Mouse (Mus musculus) neural tube, embryonic 12.5 days (tissue): ENCODE results near the gene Ush1g. TPM values are rescaled to one million over a fixed set of nuclear protein-coding genes. Genes with fewer than 3 reads are reported as not detected.

ENCODE experiments used
- ATAC-seq: fragments of 200-750 bp; cut with Nextera tagmentation; 2 replicates; pipeline ENCODE4 v1.8.0; 2017; ENCODE audit warnings: low read depth, mild to moderate bottlenecking, moderate TSS enrichment, moderate library complexity; ENCODE audit not compliant: low FRiP score
- H3K27ac ChIP-seq: fragments of 300-500 bp; sonication (generic); 2 replicates; pipeline ENCODE4 v1.5.1; 2016
- H3K27me3 ChIP-seq: fragments of 300-500 bp; sonication (generic); replicated peaks from 2 replicates; pipeline ENCODE4 v1.6.1; 2016; ENCODE audit warnings: mild to moderate bottlenecking
- H3K36me3 ChIP-seq: fragments of 300-500 bp; sonication (generic); 2 replicates; pipeline ENCODE4 v1.6.1; 2016; ENCODE audit warnings: mild to moderate bottlenecking
- H3K4me1 ChIP-seq: fragments of 300-500 bp; sonication (generic); 2 replicates; pipeline ENCODE4 v1.6.1; 2016
- H3K4me2 ChIP-seq: fragments of 300-500 bp; sonication (generic); replicated peaks from 2 replicates; pipeline ENCODE4 v1.6.1; 2016; ENCODE audit warnings: mild to moderate bottlenecking
- H3K4me3 ChIP-seq: fragments of 300-500 bp; sonication (generic); 2 replicates; pipeline ENCODE4 v1.5.1; 2016
- H3K9ac ChIP-seq: fragments of 300-500 bp; sonication (generic); 2 replicates; pipeline ENCODE4 v1.6.1; 2016; ENCODE audit warnings: mild to moderate bottlenecking
- H3K9me3 ChIP-seq: fragments of 300-500 bp; sonication (generic); 2 replicates; pipeline ENCODE4 v1.6.1; 2016; ENCODE audit warnings: mild to moderate bottlenecking
- WGBS: fragments of 180-500 bp; shearing (Covaris S2); methylation state at CpG from one replicate; pipeline ENCODE4 v1.1.7; 2016; 5-methylcytosine and 5-hydroxymethylcytosine counted together
- polyA plus RNA-seq: library from polyadenylated mRNA; unstranded; fragments of >200 nt; fragmentation: Nextera tagmentation; extraction: Ambion mirVana; gene quantifications from 2 replicates; pipeline ENCODE4 v1.2.1, GENCODE M21; 2016

The Ush1g gene
- polyA plus RNA-seq, 1 experiment from 2014 or later: 0.28 TPM

GRCm38 (mm10) chr11:115285282-115285681 lies 36.6 kb downstream of the Ush1g start:
- Histone ChIP-seq H3K4me1 (0 out of 2 replicates have a peak, but pooled peaks cover 4% of the 10 kb centered on the region), H3K27ac (no peak overlapping the region), H3K4me3 (no peak overlapping the region), H3K4me2 (no peak overlapping the region), H3K36me3 (no peaks in the 10 kb centered on the region), H3K9ac (no peak overlapping the region), H3K9me3 (no peaks in the 10 kb centered on the region), H3K27me3 (no peaks in the 10 kb centered on the region)
- WGBS: 77% methylated on average over 4 of the region's 4 CpGs
- ATAC-seq: no peak

GRCm38 (mm10) chr11:115283891-115284620 lies 37.8 kb downstream of the Ush1g start:
- 87% methylated on average over 12 of the region's 12 CpGs for WGBS
- Histone ChIP-seq H3K9ac (no peak overlapping the region), H3K27ac (no peak overlapping the region), H3K9me3 (no peaks in the 10 kb centered on the region), H3K36me3 (no peaks in the 10 kb centered on the region), H3K4me1 (0 out of 2 replicates have a peak, but pooled peaks cover 4% of the 10 kb centered on the region), H3K27me3 (no peaks in the 10 kb centered on the region), H3K4me2 (no peak overlapping the region), H3K4me3 (no peak overlapping the region)
- ATAC-seq: no peak

GRCm38 (mm10) chr11:115283486-115283765 lies 38.4 kb downstream of the Ush1g start:
- ATAC-seq: no peak
- Histone ChIP-seq H3K36me3 (no peaks in the 10 kb centered on the region), H3K9me3 (no peaks in the 10 kb centered on the region), H3K4me2 (no peak overlapping the region), H3K9ac (no peak overlapping the region), H3K4me3 (no peak overlapping the region), H3K27ac (no peak overlapping the region), H3K27me3 (no peaks in the 10 kb centered on the region), H3K4me1 (0 out of 2 replicates have a peak, but pooled peaks cover 4% of the 10 kb centered on the region)
- 76% methylated on average over 9 of the region's 9 CpGs for WGBS

- H3K36me3 ChIP-seq: no peaks in the 10 kb centered on the region
- no peak overlapping the region for H3K27ac ChIP-seq
- H3K27me3 ChIP-seq: no peaks in the 10 kb centered on the region
- 87% methylated on average over 8 of the region's 8 CpGs for WGBS
- H3K4me2 ChIP-seq: no peak overlapping the region
- ATAC-seq: no peak
- peaks cover 6% of the 10 kb centered on the region for H3K4me1 ChIP-seq
- no peak overlapping the region for H3K9ac ChIP-seq
- H3K9me3 ChIP-seq: no peaks in the 10 kb centered on the region
- no peak overlapping the region for H3K4me3 ChIP-seq
Measured at GRCm38 (mm10) chr11:115282723-115283485, 38.9 kb downstream of the Ush1g start.

- WGBS: 75% methylated on average over 8 of the region's 8 CpGs
- no peak overlapping the region for H3K9ac ChIP-seq
- H3K4me2 ChIP-seq: no peak overlapping the region
- no peak for ATAC-seq
- H3K4me1 ChIP-seq: peaks cover 10% of the 10 kb centered on the region
- no peak overlapping the region for H3K4me3 ChIP-seq
- no peaks in the 10 kb centered on the region for H3K9me3 ChIP-seq
- H3K27me3 ChIP-seq: no peaks in the 10 kb centered on the region
- no peaks in the 10 kb centered on the region for H3K36me3 ChIP-seq
- H3K27ac ChIP-seq: no peak overlapping the region
Measured at GRCm38 (mm10) chr11:115282295-115282694, 39.5 kb downstream of the Ush1g start.

- H3K36me3 ChIP-seq: no peaks in the 10 kb centered on the region
- no peaks in the 10 kb centered on the region for H3K27me3 ChIP-seq
- H3K9me3 ChIP-seq: no peaks in the 10 kb centered on the region
- no peak overlapping the region for H3K4me2 ChIP-seq
- no peak overlapping the region for H3K9ac ChIP-seq
- WGBS: 62% methylated on average over 1 of the region's 1 CpGs
- no peak overlapping the region for H3K27ac ChIP-seq
- H3K4me3 ChIP-seq: no peak overlapping the region
- peaks cover 22% of the 10 kb centered on the region for H3K4me1 ChIP-seq
- ATAC-seq: no peak
Measured at GRCm38 (mm10) chr11:115279726-115280125, 42.1 kb downstream of the Ush1g start.

GRCm38 (mm10) chr11:115278176-115278575 lies 43.7 kb downstream of the Ush1g start:
- Histone ChIP-seq H3K4me3 (no peak overlapping the region), H3K4me1 (peaks cover 22% of the 10 kb centered on the region), H3K27ac (no peak overlapping the region), H3K9ac (no peak overlapping the region), H3K9me3 (no peaks in the 10 kb centered on the region), H3K36me3 (no peaks in the 10 kb centered on the region), H3K27me3 (no peaks in the 10 kb centered on the region), H3K4me2 (peak overlapping the region; percentile 70)
- 79% methylated on average over 6 of the region's 6 CpGs for WGBS
- ATAC-seq: no peak

GRCm38 (mm10) chr11:115277604-115277975 lies 44.3 kb downstream of the Ush1g start:
- H3K4me3 ChIP-seq: peak overlapping the region; percentile 55
- H3K27me3 ChIP-seq: no peaks in the 10 kb centered on the region
- no peaks in the 10 kb centered on the region for H3K9me3 ChIP-seq
- peak overlapping the region; percentile 70 for H3K4me2 ChIP-seq
- H3K27ac ChIP-seq: no peak overlapping the region
- no peak for ATAC-seq
- peaks cover 22% of the 10 kb centered on the region for H3K4me1 ChIP-seq
- H3K9ac ChIP-seq: peak overlapping the region; percentile 45
- H3K36me3 ChIP-seq: no peaks in the 10 kb centered on the region
- WGBS: 24% methylated on average over 7 of the region's 7 CpGs

GRCm38 (mm10) chr11:115276780-115277603 lies 44.8 kb downstream of the Ush1g start, which contains the start of gene Fdxr:
TSS of gene Fdxr (minus strand) at chr11:115277050.
- peak; percentile 96 for ATAC-seq
- peaks cover 22% of the 10 kb centered on the region for H3K4me1 ChIP-seq
- no peaks in the 10 kb centered on the region for H3K9me3 ChIP-seq
- H3K27me3 ChIP-seq: no peaks in the 10 kb centered on the region
- peaks cover under 1% of the 10 kb centered on the region; the same call in 1 of the 2 replicates for H3K36me3 ChIP-seq
- peak within 1 kb of the TSS; percentile 85 for H3K4me2 ChIP-seq
- H3K9ac ChIP-seq: peak within 1 kb of the TSS; percentile 80
- H3K27ac ChIP-seq: peak within 1 kb of the TSS; percentile 60; the same call in 1 of the 2 replicates
- WGBS: under 1% methylated on average over 42 of the region's 42 CpGs
- H3K4me3 ChIP-seq: peak within 1 kb of the TSS; percentile 62

GRCm38 (mm10) chr11:115275954-115276353 lies 45.9 kb downstream of the Ush1g start:
- peak overlapping the region; percentile 80 for H3K9ac ChIP-seq
- H3K4me1 ChIP-seq: peaks cover 22% of the 10 kb centered on the region
- H3K9me3 ChIP-seq: no peaks in the 10 kb centered on the region
- ATAC-seq: no peak
- 58% methylated on average over 3 of the region's 3 CpGs for WGBS
- H3K36me3 ChIP-seq: peaks cover 4% of the 10 kb centered on the region; the same call in 1 of the 2 replicates
- H3K27me3 ChIP-seq: no peaks in the 10 kb centered on the region
- H3K4me2 ChIP-seq: peak overlapping the region; percentile 85
- 0 out of 2 replicates have a peak overlapping the region, but pooled peaks have one; percentile 60 for H3K27ac ChIP-seq
- peak overlapping the region; percentile 62 for H3K4me3 ChIP-seq

GRCm38 (mm10) chr11:115275509-115275908 lies 46.3 kb downstream of the Ush1g start:
- no peak overlapping the region for H3K4me3 ChIP-seq
- no peaks in the 10 kb centered on the region for H3K27me3 ChIP-seq
- H3K4me2 ChIP-seq: peak overlapping the region; percentile 85
- H3K36me3 ChIP-seq: peaks cover 4% of the 10 kb centered on the region; the same call in 1 of the 2 replicates
- no peak for ATAC-seq
- WGBS: 88% methylated on average over 6 of the region's 6 CpGs
- H3K9me3 ChIP-seq: no peaks in the 10 kb centered on the region
- H3K4me1 ChIP-seq: peaks cover 22% of the 10 kb centered on the region
- no peak overlapping the region for H3K27ac ChIP-seq
- no peak overlapping the region for H3K9ac ChIP-seq

GRCm38 (mm10) chr11:115274771-115275170 lies 47.1 kb downstream of the Ush1g start:
- H3K27me3 ChIP-seq: no peaks in the 10 kb centered on the region
- H3K4me1 ChIP-seq: peaks cover 22% of the 10 kb centered on the region
- no peak overlapping the region for H3K27ac ChIP-seq
- no peak for ATAC-seq
- H3K9me3 ChIP-seq: no peaks in the 10 kb centered on the region
- H3K4me3 ChIP-seq: no peak overlapping the region
- H3K4me2 ChIP-seq: peak overlapping the region; percentile 12; the same call in 1 of the 2 replicates
- H3K36me3 ChIP-seq: peaks cover 4% of the 10 kb centered on the region; the same call in 1 of the 2 replicates
- WGBS: 81% methylated on average over 6 of the region's 6 CpGs
- H3K9ac ChIP-seq: no peak overlapping the region
